Mouse (Mus musculus): ENCODE results near the gene Spin2e. TPM values are rescaled to one million over a fixed set of nuclear protein-coding genes. Genes with fewer than 3 reads are reported as not detected.
"Not testable (repeated sequence)": the region's sequence is repeated elsewhere in the genome, so short reads cannot be mapped to it uniquely, and the experiment has no call there.

The Spin2e gene
- not detected for polyA plus RNA-seq (2012; fragmentation: generic; extraction: Trizol)
- long read RNA-seq, experiment 1, result 0 reads
- long read RNA-seq, experiment 2, result 0 reads

- H3K36me3 ChIP-seq (ENCODE audit: control insufficient read depth, insufficient read depth); H3K4me3 ChIP-seq (ENCODE audit: insufficient read depth, poor library complexity, severe bottlenecking); H3K27me3 ChIP-seq (ENCODE audit: control insufficient read depth, insufficient read depth, insufficient read length); H3ac ChIP-seq (ENCODE audit: control insufficient read depth, insufficient read length, low read depth); H3K79me2 ChIP-seq (ENCODE audit: control insufficient read depth, insufficient read depth); H3K79me3 ChIP-seq (ENCODE audit: low read depth): not testable (repeated sequence)
These were observed at the start of gene Spin2e for GRCm38 (mm10) chrX:31618820-31619219. Gene Spin2e (minus strand): TSS chrX:31618920.

GRCm38 (mm10) chrX:31574183-31574582, 44.5 kb downstream of the Spin2e start, which contains the start of gene Gm21883:
Gene Gm21883 (minus strand): TSS chrX:31574283.
- H3ac ChIP-seq (ENCODE audit: control insufficient read depth, insufficient read length, low read depth); H3K79me2 ChIP-seq (ENCODE audit: control insufficient read depth, insufficient read depth); H3K27me3 ChIP-seq (ENCODE audit: control insufficient read depth, insufficient read depth, insufficient read length); H3K4me3 ChIP-seq (ENCODE audit: insufficient read depth, poor library complexity, severe bottlenecking); H3K79me3 ChIP-seq (ENCODE audit: low read depth); H3K36me3 ChIP-seq (ENCODE audit: control insufficient read depth, insufficient read depth): not testable (repeated sequence)

Other genes with a start within 250 kb of the Spin2e start
- gene Btbd35f19, start 235.0 kb downstream of the Spin2e start, polyA plus RNA-seq (2012; fragmentation: generic; extraction: Trizol), result not detected
- not detected for gene Gm21883, start 44.6 kb downstream of the Spin2e start, polyA plus RNA-seq (2012; fragmentation: generic; extraction: Trizol)
- not detected for gene Btbd35f25, start 98.2 kb upstream of the Spin2e start, polyA plus RNA-seq (2012; fragmentation: generic; extraction: Trizol)

Data from C2C12 (cell line).